Mouse (Mus musculus) kidney, embryonic 14.5 days (tissue): ENCODE results near the gene Rnf217. TPM values are rescaled to one million over a fixed set of nuclear protein-coding genes. Genes with fewer than 3 reads are reported as not detected.
A peak's percentile ranks its signal among the peaks of the same experiment; 100 is the strongest.

ENCODE experiments used
- ATAC-seq: fragments of 200-750 bp; cut with Nextera tagmentation; 2 replicates; pipeline ENCODE4 v1.8.0; 2017; ENCODE audit warnings: moderate number of reproducible peaks, mild to moderate bottlenecking, moderate TSS enrichment, moderate library complexity; ENCODE audit not compliant: low FRiP score, low TSS enrichment
- H3K27ac ChIP-seq: fragments of 300-500 bp; sonication (generic); 2 replicates; pipeline ENCODE4 v1.5.1; 2014; ENCODE audit warnings: low read depth, mild to moderate bottlenecking, low read length, moderate library complexity, mixed read lengths
- H3K27me3 ChIP-seq: fragments of 300-500 bp; sonication (generic); 2 replicates; pipeline ENCODE4 v1.6.1; 2014; ENCODE audit warnings: mild to moderate bottlenecking, low read length; ENCODE audit not compliant: control insufficient read depth, insufficient read depth
- H3K36me3 ChIP-seq: fragments of 300-500 bp; sonication (generic); 2 replicates; pipeline ENCODE4 v1.6.1; 2014; ENCODE audit warnings: low read length, mixed read lengths; ENCODE audit not compliant: control insufficient read depth, insufficient read depth
- H3K4me1 ChIP-seq: fragments of 300-500 bp; sonication (generic); 2 replicates; pipeline ENCODE4 v1.6.1; 2014; ENCODE audit warnings: low read length, mixed read lengths; ENCODE audit not compliant: control insufficient read depth, insufficient read depth
- H3K4me2 ChIP-seq: fragments of 300-500 bp; sonication (generic); replicated peaks from 2 replicates; pipeline ENCODE4 v1.6.1; 2014; ENCODE audit warnings: low read depth, mild to moderate bottlenecking, low read length
- H3K4me3 ChIP-seq: fragments of 300-500 bp; sonication (generic); 2 replicates; pipeline ENCODE4 v1.5.1; 2014; ENCODE audit warnings: mild to moderate bottlenecking, low read length
- H3K9ac ChIP-seq: fragments of 300-500 bp; sonication (generic); 2 replicates; pipeline ENCODE4 v1.6.1; 2014; ENCODE audit warnings: low read depth, mild to moderate bottlenecking, low read length, moderate library complexity
- H3K9me3 ChIP-seq: fragments of 300-500 bp; sonication (generic); 2 replicates; pipeline ENCODE4 v1.6.1; 2016; ENCODE audit warnings: low read length; ENCODE audit not compliant: control insufficient read depth
- WGBS: fragments of 180-500 bp; shearing (Covaris S2); extraction: QIAGEN DNeasy Blood & Tissue Kit; methylation state at CpG from one replicate; pipeline ENCODE4 v1.1.7; 2014; 5-methylcytosine and 5-hydroxymethylcytosine counted together
- polyA plus RNA-seq: library from polyadenylated mRNA; unstranded; fragments of >200 nt; fragmentation: Nextera tagmentation; extraction: Ambion mirVana; gene quantifications from 2 replicates; pipeline ENCODE4 v1.2.1, GENCODE M21; 2014

Rnf217 gene
- 2.5 and 2.6 TPM in 2 replicates for polyA plus RNA-seq

GRCm38 (mm10) chr10:31609066-31609961 is at the start of gene Rnf217:
Gene Rnf217 (minus strand): TSS chr10:31609184.
- no peaks in the 10 kb centered on the region for H3K9me3 ChIP-seq
- peak; percentile 92 for ATAC-seq
- H3K4me2 ChIP-seq: peak within 1 kb of the TSS; percentile 87
- peak within 1 kb of the TSS; percentile 86 for H3K27ac ChIP-seq
- under 1% methylated on average over 77 of the region's 106 CpGs for WGBS
- H3K36me3 ChIP-seq: no peaks in the 10 kb centered on the region
- no peaks in the 10 kb centered on the region for H3K27me3 ChIP-seq
- peak within 1 kb of the TSS; percentile 98 for H3K9ac ChIP-seq
- H3K4me3 ChIP-seq: peak within 1 kb of the TSS; percentile 85
- no peaks in the 10 kb centered on the region for H3K4me1 ChIP-seq

- H3K27me3 ChIP-seq: no peaks in the 10 kb centered on the region
- no peaks in the 10 kb centered on the region for H3K9me3 ChIP-seq
- no peak overlapping the region for H3K4me3 ChIP-seq
- no peak overlapping the region for H3K27ac ChIP-seq
- H3K36me3 ChIP-seq: no peaks in the 10 kb centered on the region
- no peak overlapping the region for H3K4me2 ChIP-seq
- WGBS: 79% methylated on average over 3 of the region's 3 CpGs
- ATAC-seq: no peak
- H3K9ac ChIP-seq: no peak overlapping the region
- H3K4me1 ChIP-seq: no peaks in the 10 kb centered on the region
Measured at GRCm38 (mm10) chr10:31647270-31647669, 38.3 kb upstream of the Rnf217 start.

GRCm38 (mm10) chr10:31646083-31646482 is 37.1 kb upstream of the Rnf217 start:
- Histone ChIP-seq H3K27me3 (no peaks in the 10 kb centered on the region), H3K9ac (no peak overlapping the region), H3K36me3 (no peaks in the 10 kb centered on the region), H3K9me3 (no peaks in the 10 kb centered on the region), H3K4me1 (no peaks in the 10 kb centered on the region), H3K4me2 (no peak overlapping the region), H3K4me3 (no peak overlapping the region), H3K27ac (no peak overlapping the region)
- no peak for ATAC-seq
- 67% methylated on average over 1 of the region's 1 CpGs for WGBS

GRCm38 (mm10) chr10:31635098-31635497 is 26.1 kb upstream of the Rnf217 start:
- no peak overlapping the region for H3K9ac ChIP-seq
- H3K4me2 ChIP-seq: no peak overlapping the region
- H3K4me1 ChIP-seq: no peaks in the 10 kb centered on the region
- no peaks in the 10 kb centered on the region for H3K36me3 ChIP-seq
- WGBS: 91% methylated on average over 3 of the region's 3 CpGs
- H3K27ac ChIP-seq: no peak overlapping the region
- H3K4me3 ChIP-seq: no peak overlapping the region
- H3K27me3 ChIP-seq: no peaks in the 10 kb centered on the region
- ATAC-seq: no peak
- no peaks in the 10 kb centered on the region for H3K9me3 ChIP-seq

GRCm38 (mm10) chr10:31632005-31632404 is 23.0 kb upstream of the Rnf217 start:
- no peak for ATAC-seq
- H3K9ac ChIP-seq: no peak overlapping the region
- H3K27ac ChIP-seq: no peak overlapping the region
- H3K9me3 ChIP-seq: no peaks in the 10 kb centered on the region
- 79% methylated on average over 1 of the region's 1 CpGs for WGBS
- no peaks in the 10 kb centered on the region for H3K27me3 ChIP-seq
- no peak overlapping the region for H3K4me2 ChIP-seq
- H3K4me3 ChIP-seq: no peak overlapping the region
- no peaks in the 10 kb centered on the region for H3K36me3 ChIP-seq
- no peaks in the 10 kb centered on the region for H3K4me1 ChIP-seq

GRCm38 (mm10) chr10:31615355-31615754 is 6.4 kb upstream of the Rnf217 start:
- no peak overlapping the region for H3K9ac ChIP-seq
- 61% methylated on average over 2 of the region's 2 CpGs for WGBS
- no peaks in the 10 kb centered on the region for H3K36me3 ChIP-seq
- no peak for ATAC-seq
- H3K27ac ChIP-seq: no peak overlapping the region
- H3K4me2 ChIP-seq: no peak overlapping the region
- no peaks in the 10 kb centered on the region for H3K27me3 ChIP-seq
- H3K4me1 ChIP-seq: no peaks in the 10 kb centered on the region
- no peaks in the 10 kb centered on the region for H3K9me3 ChIP-seq
- H3K4me3 ChIP-seq: no peak overlapping the region

- no peak overlapping the region for H3K4me2 ChIP-seq
- no peaks in the 10 kb centered on the region for H3K4me1 ChIP-seq
- no peak overlapping the region for H3K9ac ChIP-seq
- no peak for ATAC-seq
- no peaks in the 10 kb centered on the region for H3K9me3 ChIP-seq
- H3K27ac ChIP-seq: no peak overlapping the region
- no peaks in the 10 kb centered on the region for H3K27me3 ChIP-seq
- no peaks in the 10 kb centered on the region for H3K36me3 ChIP-seq
- H3K4me3 ChIP-seq: no peak overlapping the region
- 89% methylated on average over 1 of the region's 1 CpGs for WGBS
Measured at GRCm38 (mm10) chr10:31614111-31614510, 5.1 kb upstream of the Rnf217 start.

- Histone ChIP-seq H3K4me3 (peak overlapping the region; percentile 85), H3K9me3 (no peaks in the 10 kb centered on the region), H3K4me2 (peak overlapping the region; percentile 87), H3K27me3 (no peaks in the 10 kb centered on the region), H3K9ac (peak overlapping the region; percentile 98), H3K4me1 (no peaks in the 10 kb centered on the region), H3K36me3 (no peaks in the 10 kb centered on the region), H3K27ac (peak overlapping the region; percentile 86)
- under 1% methylated on average over 38 of the region's 60 CpGs for WGBS
- peak; percentile 50 for ATAC-seq
Measured at GRCm38 (mm10) chr10:31608441-31609065, 431 bp downstream of the Rnf217 start.
